Mouse (Mus musculus) liver, embryonic 14.5 days (tissue): Measurements from ENCODE around the gene Ajm1. TPM values are rescaled to one million over a fixed set of nuclear protein-coding genes. Genes with fewer than 3 reads are reported as not detected.

Source experiments
- ATAC-seq: fragments of 200-750 bp; cut with Nextera tagmentation; 2 replicates; pipeline ENCODE4 v1.8.0; 2017; ENCODE audit warnings: moderate number of reproducible peaks, mild to moderate bottlenecking, moderate library complexity; ENCODE audit not compliant: insufficient read depth
- DNase-seq, 3 experiments: peaks; one replicate each; pipeline ENCODE4 v3.0.0-alpha.2; 2012 to 2013; ENCODE audit warnings: low read depth in 3 of 3, low spot score in 3 of 3
- H3K27ac ChIP-seq: fragments of 300-500 bp; sonication (generic); 2 replicates; pipeline ENCODE4 v1.5.1; 2014; ENCODE audit warnings: moderate library complexity, mild to moderate bottlenecking, control low read depth, inconsistent platforms
- H3K27me3 ChIP-seq: fragments of 300-500 bp; sonication (generic); 2 replicates; pipeline ENCODE4 v1.6.1; 2014; ENCODE audit warnings: mild to moderate bottlenecking, low read length, moderate library complexity; ENCODE audit not compliant: control insufficient read depth, insufficient read depth
- H3K36me3 ChIP-seq: fragments of 300-500 bp; sonication (generic); replicated peaks from 2 replicates; pipeline ENCODE4 v1.6.1; 2014; ENCODE audit warnings: low read depth; ENCODE audit not compliant: control insufficient read depth, insufficient read depth
- H3K4me1 ChIP-seq, 2 experiments: fragments of 200-500 bp in 1 of 2; fragments of 300-500 bp in 1 of 2; sonication (generic) in 1 of 2; replicated peaks; 2 replicates each; pipeline ENCODE4 v1.6.1; 2012 to 2014; ENCODE audit warnings: antibody characterized with exemption in 1 of 2, inconsistent platforms in 1 of 2, low read length in 1 of 2; ENCODE audit not compliant: control insufficient read depth in 2 of 2, insufficient read depth in 2 of 2
- H3K4me2 ChIP-seq: fragments of 300-500 bp; sonication (generic); 2 replicates; pipeline ENCODE4 v1.6.1; 2014; ENCODE audit warnings: low read depth, mild to moderate bottlenecking, control low read depth, moderate library complexity
- H3K4me3 ChIP-seq, 2 experiments: fragments of 200-500 bp in 1 of 2; fragments of 300-500 bp in 1 of 2; sonication (generic) in 1 of 2; 2 replicates each; pipeline ENCODE4 v1.5.1; 2012 to 2014; ENCODE audit warnings: low read depth in 2 of 2, low read length in 2 of 2, mild to moderate bottlenecking in 2 of 2, control low read depth in 1 of 2, inconsistent platforms in 1 of 2, moderate library complexity in 1 of 2; ENCODE audit not compliant: insufficient read depth in 1 of 2
- H3K9ac ChIP-seq: fragments of 300-500 bp; sonication (generic); replicated peaks from 2 replicates; pipeline ENCODE4 v1.6.1; 2014; ENCODE audit warnings: mild to moderate bottlenecking, control low read depth, moderate library complexity
- H3K9me3 ChIP-seq: fragments of 300-500 bp; sonication (generic); 2 replicates; pipeline ENCODE4 v1.6.1; 2016; ENCODE audit warnings: low read length, mixed read lengths; ENCODE audit not compliant: control insufficient read depth
- CTCF ChIP-seq: IDR thresholded peaks from 2 replicates; pipeline ENCODE4 v1.5.1; 2016; ENCODE audit warnings: antibody characterized with exemption, low read depth, control low read depth
- EP300 ChIP-seq: IDR thresholded peaks from 2 replicates; pipeline ENCODE4 v1.6.1; 2016; ENCODE audit warnings: antibody characterized with exemption, low read depth
- WGBS: fragments of 180-500 bp; shearing (Covaris S2); extraction: QIAGEN DNeasy Blood & Tissue Kit; methylation state at CpG from one replicate; pipeline ENCODE4 v1.1.7; 2014; ENCODE audit not compliant: insufficient replicate concordance; 5-methylcytosine and 5-hydroxymethylcytosine counted together
- polyA plus RNA-seq, 2 experiments: library from polyadenylated mRNA; depleted of rRNA in 1 of 2; stranded (reverse) in 1 of 2; unstranded in 1 of 2; fragments of >200 nt; fragmentation: Nextera tagmentation in 1 of 2; extraction: Ambion mirVana in 1 of 2; gene quantifications; 2 replicates each; pipeline versions ENCODE4 v1.2.1 to v1.2.3; 2012 to 2014

Gene Ajm1
- polyA plus RNA-seq, 2 experiments: 0.07 TPM; not detected in 1

- peak within 1 kb of the TSS; percentile 75 to 88 for H3K4me3 ChIP-seq
- peak within 1 kb of the TSS; percentile 80 for H3K4me2 ChIP-seq
- peaks cover 15 to 16% of the 10 kb centered on the region in 2 experiments for H3K4me1 ChIP-seq
- DNase-seq (peak; percentile 71 to 75 (median 74)), ATAC-seq (peak; percentile 83)
- WGBS: under 1% methylated on average over 80 of the region's 80 CpGs
- H3K9ac ChIP-seq: peak within 1 kb of the TSS; percentile 83
- H3K27ac ChIP-seq: peak within 1 kb of the TSS; percentile 24
- H3K27me3 ChIP-seq: no peaks in the 10 kb centered on the region
- no peaks in the 10 kb centered on the region for H3K9me3 ChIP-seq
- H3K36me3 ChIP-seq: no peaks in the 10 kb centered on the region
- TF ChIP-seq CTCF (no peak), EP300 (no peak)
Observed at GRCm38 (mm10) chr2:25607761-25608622, 26.4 kb upstream of the Ajm1 start, which contains the start of gene Rabl6. Gene Rabl6 (minus strand): TSS chr2:25608521.

GRCm38 (mm10) chr2:25602526-25602925 lies 21.0 kb upstream of the Ajm1 start:
- H3K4me2 ChIP-seq: no peak overlapping the region
- ATAC-seq: no peak
- peaks cover 10 to 13% of the 10 kb centered on the region in 2 experiments; a peak in 3 of 4 replicates for H3K4me1 ChIP-seq
- H3K4me3 ChIP-seq: no peak overlapping the region
- H3K36me3 ChIP-seq: peaks cover 37% of the 10 kb centered on the region
- TF ChIP-seq CTCF (no peak), EP300 (no peak)
- no peak overlapping the region for H3K27ac ChIP-seq
- no peak for DNase-seq
- no peak overlapping the region for H3K9ac ChIP-seq
- no peaks in the 10 kb centered on the region for H3K27me3 ChIP-seq
- no peaks in the 10 kb centered on the region for H3K9me3 ChIP-seq
- WGBS: 90% methylated on average over 5 of the region's 5 CpGs

GRCm38 (mm10) chr2:25600037-25600436 lies 18.5 kb upstream of the Ajm1 start:
- no peak for TF ChIP-seq CTCF
- no peak for TF ChIP-seq EP300
- peak; percentile 57; the same call in 1 of the 2 replicates for ATAC-seq

GRCm38 (mm10) chr2:25598749-25599148 lies 17.2 kb upstream of the Ajm1 start:
- Histone ChIP-seq H3K9ac (no peak overlapping the region), H3K4me3 (no peak overlapping the region), H3K27me3 (no peaks in the 10 kb centered on the region), H3K4me2 (no peak overlapping the region), H3K4me1 (no peaks in the 10 kb centered on the region; a peak in 1 of 4 replicates), H3K36me3 (peaks cover 58% of the 10 kb centered on the region), H3K27ac (no peak overlapping the region), H3K9me3 (no peaks in the 10 kb centered on the region)
- TF ChIP-seq CTCF (no peak), EP300 (no peak)
- ATAC-seq: no peak
- 85% methylated on average over 1 of the region's 1 CpGs for WGBS
- no peak for DNase-seq

More at GRCm38 (mm10) chr2:25600037-25600436, 18.5 kb upstream of the Ajm1 start:
- no peaks in the 10 kb centered on the region for H3K9me3 ChIP-seq
- no peak overlapping the region for H3K27ac ChIP-seq
- H3K9ac ChIP-seq: no peak overlapping the region
- no peaks in the 10 kb centered on the region; a peak in 1 of 4 replicates for H3K4me1 ChIP-seq
- H3K4me3 ChIP-seq: no peak overlapping the region
- no peaks in the 10 kb centered on the region for H3K27me3 ChIP-seq
- peaks cover 55% of the 10 kb centered on the region for H3K36me3 ChIP-seq
- H3K4me2 ChIP-seq: no peak overlapping the region
- no peak for DNase-seq
- WGBS: 72% methylated on average over 2 of the region's 2 CpGs

- Histone ChIP-seq H3K4me3 (no peak overlapping the region), H3K4me1 (no peaks in the 10 kb centered on the region; a peak in 1 of 4 replicates), H3K9me3 (no peaks in the 10 kb centered on the region), H3K27me3 (no peaks in the 10 kb centered on the region), H3K9ac (no peak overlapping the region), H3K27ac (no peak overlapping the region), H3K36me3 (peaks cover 63% of the 10 kb centered on the region), H3K4me2 (no peak overlapping the region)
- no peak for DNase-seq
- TF ChIP-seq CTCF (no peak), EP300 (no peak)
- 85% methylated on average over 5 of the region's 5 CpGs for WGBS
- no peak for ATAC-seq
Observed at GRCm38 (mm10) chr2:25596765-25597510, 15.4 kb upstream of the Ajm1 start.
